Mouse (Mus musculus): Measurements from ENCODE around the gene Galns.
"Not testable (repeated sequence)": the region's sequence is repeated elsewhere in the genome, so short reads cannot be mapped to it uniquely, and the experiment has no call there.

The Galns gene

GRCm38 (mm10) chr8:122633205-122633604 lies 21.9 kb upstream of the Galns start:
- no peak for DNase-seq

GRCm38 (mm10) chr8:122632134-122632533 lies 20.9 kb upstream of the Galns start:
- not testable (repeated sequence) for DNase-seq

- no peak for DNase-seq
Measured at GRCm38 (mm10) chr8:122630696-122631095, 19.4 kb upstream of the Galns start.

GRCm38 (mm10) chr8:122629388-122629787 lies 18.1 kb upstream of the Galns start:
- DNase-seq: no peak

- DNase-seq: no peak
Measured at GRCm38 (mm10) chr8:122626896-122627295, 15.6 kb upstream of the Galns start.

GRCm38 (mm10) chr8:122625811-122626210 lies 14.5 kb upstream of the Galns start:
- DNase-seq: no peak

- no peak for DNase-seq
Measured at GRCm38 (mm10) chr8:122624653-122625052, 13.4 kb upstream of the Galns start.

- no peak for DNase-seq
Measured at GRCm38 (mm10) chr8:122623844-122624642, 12.8 kb upstream of the Galns start.

- DNase-seq: no peak
Measured at GRCm38 (mm10) chr8:122622727-122623126, 11.5 kb upstream of the Galns start, which contains the start of gene Pabpn1l. Pabpn1l (minus strand) TSS chr8:122622739.

- no peak for DNase-seq
Measured at GRCm38 (mm10) chr8:122620446-122620845, 9.2 kb upstream of the Galns start.

GRCm38 (mm10) chr8:122618660-122619378 lies 7.6 kb upstream of the Galns start:
- DNase-seq: no peak

- DNase-seq: peak; percentile 26 to 57
Measured at GRCm38 (mm10) chr8:122617947-122618546, 6.8 kb upstream of the Galns start.

GRCm38 (mm10) chr8:122616181-122616905 lies 5.1 kb upstream of the Galns start:
- DNase-seq: no peak

- DNase-seq: no peak
Measured at GRCm38 (mm10) chr8:122610612-122611277, 518 bp downstream of the Galns start.

GRCm38 (mm10) chr8:122610209-122610608 lies 1.1 kb downstream of the Galns start:
- no peak for DNase-seq

- DNase-seq: no peak
Measured at GRCm38 (mm10) chr8:122606810-122607209, 4.5 kb downstream of the Galns start.

- DNase-seq: no peak
Measured at GRCm38 (mm10) chr8:122605367-122605766, 5.9 kb downstream of the Galns start.

- DNase-seq: no peak
Measured at GRCm38 (mm10) chr8:122604640-122605039, 6.6 kb downstream of the Galns start.

GRCm38 (mm10) chr8:122600666-122601065 lies 10.6 kb downstream of the Galns start:
- no peak for DNase-seq

GRCm38 (mm10) chr8:122596031-122596430 lies 15.2 kb downstream of the Galns start:
- no peak for DNase-seq

GRCm38 (mm10) chr8:122593783-122594507 lies 17.3 kb downstream of the Galns start:
- DNase-seq: no peak

- no peak for DNase-seq
Measured at GRCm38 (mm10) chr8:122593240-122593639, 18.0 kb downstream of the Galns start.
